Mouse (Mus musculus) spleen, postnatal 14 days (tissue): Measurements from ENCODE around the gene Doc2a.

ENCODE experiments used
- DNase-seq, 2 experiments: peaks; one replicate each; pipeline ENCODE4 v3.0.0; 2021 to 2022; ENCODE audit warnings: low spot score in 2 of 2

Doc2a gene

DNA sequence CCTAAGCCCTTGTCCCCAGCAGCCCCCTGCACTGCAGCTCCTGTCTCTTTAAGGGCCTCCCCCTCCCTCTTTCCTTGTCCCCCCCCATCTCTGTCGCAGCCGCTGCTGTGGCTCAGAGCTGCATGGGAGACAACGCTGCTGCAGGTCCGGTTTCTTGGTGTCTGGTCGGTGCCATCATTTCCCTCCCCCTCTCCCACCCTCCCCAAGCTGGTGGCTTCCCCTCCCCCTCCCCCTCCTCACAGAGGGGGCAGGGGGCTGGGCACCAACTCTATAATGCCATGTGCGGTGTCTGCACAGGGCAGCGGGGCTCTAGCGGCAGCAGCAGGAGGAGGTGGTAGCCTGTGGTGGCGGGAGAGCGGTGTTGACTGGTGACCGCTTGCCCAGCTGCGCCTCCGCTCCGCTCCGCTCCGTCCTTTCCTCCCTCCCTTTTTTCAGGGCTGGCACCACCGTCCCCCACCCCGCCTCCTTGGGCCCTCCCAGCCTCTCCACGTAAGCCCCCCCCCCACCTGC, 24.0 kb upstream of the Doc2a start:
- no peak for DNase-seq

DNA sequence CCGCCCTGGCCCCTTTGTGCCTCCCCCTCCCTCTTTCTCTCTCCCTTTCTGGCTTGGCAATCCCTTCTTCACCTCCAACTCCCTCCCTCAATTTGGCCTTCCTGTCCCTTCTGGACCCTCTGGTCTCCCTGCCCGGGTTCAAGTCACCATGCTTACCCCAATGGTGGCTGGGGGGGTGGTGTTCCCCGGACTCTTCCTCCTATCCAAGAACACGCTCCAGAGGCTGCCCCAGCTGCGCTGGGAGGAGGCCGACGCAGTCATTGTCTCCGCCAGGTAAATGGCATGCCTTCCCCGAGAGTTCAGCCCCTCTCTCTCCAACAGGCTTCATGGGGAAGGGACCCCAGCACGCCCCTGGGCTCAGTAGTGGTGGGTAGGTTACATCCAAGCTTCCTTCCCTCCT, 23.3 kb upstream of the Doc2a start:
- no peak for DNase-seq

DNA sequence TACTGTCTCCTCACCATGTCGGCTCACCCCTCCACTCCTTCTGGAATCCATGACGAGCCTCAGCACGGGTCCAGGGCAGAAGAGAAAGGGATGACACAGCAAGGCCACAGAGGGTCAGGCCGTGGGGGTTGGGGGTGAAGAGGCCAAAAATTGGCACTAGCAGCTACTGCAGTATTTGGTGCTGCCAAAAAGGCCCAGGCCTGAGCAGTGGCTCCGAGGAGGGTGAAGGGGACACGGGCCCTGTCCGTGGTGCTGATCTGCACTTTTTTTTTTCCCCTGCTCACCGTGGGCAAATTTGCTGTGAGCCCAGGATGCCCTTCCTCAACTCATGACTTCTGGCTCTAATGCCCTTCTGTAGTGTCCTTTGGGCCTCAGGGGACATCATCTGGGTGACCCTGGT, 21.8 kb upstream of the Doc2a start:
- no peak for DNase-seq

DNA sequence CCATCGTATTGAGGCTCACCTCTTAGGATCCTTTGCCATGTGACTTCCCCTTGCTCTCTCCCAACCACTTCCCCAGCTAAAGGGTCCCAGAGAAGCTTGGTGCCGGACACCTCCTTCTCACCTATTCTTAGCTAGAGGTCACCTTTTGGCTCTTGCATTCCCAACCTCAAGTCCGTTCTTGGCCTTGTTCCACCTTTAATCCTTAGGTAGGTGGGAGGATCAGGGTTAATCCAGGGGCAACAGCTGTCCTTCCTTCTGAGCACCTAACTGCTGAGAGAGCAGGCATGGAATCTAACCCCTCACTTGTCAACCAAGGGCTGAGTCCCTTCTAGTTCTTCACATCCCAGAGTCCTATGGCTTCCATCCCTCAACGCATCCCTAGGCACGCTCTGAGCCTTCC, 21.3 kb upstream of the Doc2a start:
- no peak for DNase-seq

DNA sequence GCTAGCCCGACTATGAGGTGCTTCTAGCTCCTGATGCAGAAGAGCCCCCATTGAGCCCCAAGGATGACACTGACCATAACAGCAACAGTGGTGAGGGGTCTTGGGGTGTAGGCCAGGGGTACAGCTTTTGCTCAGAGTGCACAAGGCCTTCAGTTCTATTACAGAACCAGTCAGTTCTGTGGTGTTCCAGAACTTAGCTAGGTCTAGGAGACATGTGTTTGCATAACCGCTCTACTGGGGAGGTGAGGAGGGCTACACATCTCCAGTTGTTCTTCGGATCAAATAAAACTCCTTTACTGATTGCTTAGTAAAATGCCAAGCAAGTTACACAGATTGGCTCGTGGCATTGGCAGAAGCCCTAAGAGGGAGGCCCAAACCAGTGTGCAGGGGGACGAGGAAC, 15.7 kb upstream of the Doc2a start, which contains the start of gene 4930451I11Rik:
4930451I11Rik (minus strand) TSS at position 101 of the 400 bp plus-strand sequence.
- DNase-seq: no peak

DNA sequence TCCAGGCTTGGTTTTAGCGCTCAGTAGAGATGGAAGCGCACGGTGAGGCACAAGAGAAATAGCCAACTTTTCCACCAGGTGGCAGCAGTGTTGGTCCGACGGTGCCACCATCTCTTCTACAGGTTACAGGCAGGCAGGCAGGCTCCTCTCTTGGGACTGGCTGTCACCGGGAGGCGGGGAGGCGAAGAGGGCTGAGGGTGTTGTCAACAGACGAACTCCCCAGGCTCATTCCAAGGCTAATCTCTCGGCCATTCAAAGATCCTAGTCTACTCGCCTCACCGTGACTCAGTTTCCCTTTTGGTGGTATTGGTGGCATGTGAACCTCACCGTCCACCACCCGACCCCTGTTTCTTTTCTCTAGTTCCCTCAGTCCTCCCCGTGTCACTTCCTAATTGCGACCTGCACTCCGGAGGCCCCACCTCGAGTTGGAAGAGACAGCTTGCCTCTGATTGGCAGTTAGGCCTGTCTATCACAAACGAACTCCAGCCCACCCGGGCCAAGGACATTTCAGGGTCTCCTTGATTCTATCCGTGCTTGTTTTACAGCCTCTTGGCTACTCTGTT, 15.1 kb upstream of the Doc2a start:
- DNase-seq: peak; percentile 47 to 74

DNA sequence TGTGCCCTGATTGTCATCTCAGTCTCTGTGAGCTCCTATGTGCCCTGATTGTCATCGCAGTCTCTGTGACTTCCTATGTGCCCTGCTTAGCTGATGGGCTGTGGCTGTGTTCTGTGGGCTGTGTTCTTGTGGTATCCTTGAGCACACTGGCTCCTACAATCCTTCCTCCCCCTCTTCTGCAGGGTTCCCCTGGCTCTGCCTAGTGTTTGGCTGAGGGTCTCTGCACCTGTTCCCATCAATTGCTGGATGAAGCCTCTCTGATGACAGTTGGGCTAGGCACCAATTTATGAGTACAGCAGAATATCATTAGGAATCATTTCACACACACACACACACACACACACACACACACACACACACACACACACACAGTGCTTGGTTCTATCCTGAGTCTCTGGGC, 13.9 kb upstream of the Doc2a start:
- no peak for DNase-seq

DNA sequence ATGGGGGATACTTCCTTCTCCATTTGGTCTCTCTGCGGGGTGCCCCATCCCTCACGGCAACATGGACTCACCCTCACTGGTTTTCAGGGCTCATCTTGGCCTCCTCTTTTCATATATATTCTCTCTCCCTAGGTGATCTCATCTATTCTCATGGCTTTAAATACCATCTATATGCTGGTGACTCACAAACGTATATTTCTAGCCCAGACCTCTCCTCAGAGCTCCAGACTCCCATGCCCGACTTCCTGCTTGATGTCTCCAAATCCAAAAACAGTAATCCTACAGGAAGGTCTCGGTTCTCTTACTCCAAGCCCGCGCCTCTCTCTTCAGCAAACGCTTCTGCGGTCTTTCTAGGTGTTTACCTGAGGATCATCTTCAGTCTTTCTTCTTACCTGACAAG, 3.9 kb upstream of the Doc2a start:
- no peak for DNase-seq

DNA sequence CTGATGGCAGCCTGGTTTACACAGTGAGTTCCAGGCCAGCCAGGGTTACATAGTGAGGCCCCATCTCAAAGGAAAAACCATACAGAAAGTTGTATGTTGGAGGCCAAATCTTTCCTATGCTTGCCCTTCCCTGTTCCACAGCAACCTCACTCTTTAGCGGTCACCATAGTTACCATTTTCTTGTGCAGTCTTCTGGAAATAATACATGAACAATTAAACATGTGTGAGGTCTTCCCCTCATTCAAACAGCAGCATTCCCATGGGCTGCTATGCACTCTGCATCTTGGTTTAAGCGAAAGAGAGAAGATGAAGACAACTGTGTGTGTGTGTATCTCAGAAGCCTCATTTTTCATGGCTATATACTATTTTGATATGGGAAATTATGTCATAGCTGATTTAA, 1.7 kb upstream of the Doc2a start:
- DNase-seq: no peak

DNA sequence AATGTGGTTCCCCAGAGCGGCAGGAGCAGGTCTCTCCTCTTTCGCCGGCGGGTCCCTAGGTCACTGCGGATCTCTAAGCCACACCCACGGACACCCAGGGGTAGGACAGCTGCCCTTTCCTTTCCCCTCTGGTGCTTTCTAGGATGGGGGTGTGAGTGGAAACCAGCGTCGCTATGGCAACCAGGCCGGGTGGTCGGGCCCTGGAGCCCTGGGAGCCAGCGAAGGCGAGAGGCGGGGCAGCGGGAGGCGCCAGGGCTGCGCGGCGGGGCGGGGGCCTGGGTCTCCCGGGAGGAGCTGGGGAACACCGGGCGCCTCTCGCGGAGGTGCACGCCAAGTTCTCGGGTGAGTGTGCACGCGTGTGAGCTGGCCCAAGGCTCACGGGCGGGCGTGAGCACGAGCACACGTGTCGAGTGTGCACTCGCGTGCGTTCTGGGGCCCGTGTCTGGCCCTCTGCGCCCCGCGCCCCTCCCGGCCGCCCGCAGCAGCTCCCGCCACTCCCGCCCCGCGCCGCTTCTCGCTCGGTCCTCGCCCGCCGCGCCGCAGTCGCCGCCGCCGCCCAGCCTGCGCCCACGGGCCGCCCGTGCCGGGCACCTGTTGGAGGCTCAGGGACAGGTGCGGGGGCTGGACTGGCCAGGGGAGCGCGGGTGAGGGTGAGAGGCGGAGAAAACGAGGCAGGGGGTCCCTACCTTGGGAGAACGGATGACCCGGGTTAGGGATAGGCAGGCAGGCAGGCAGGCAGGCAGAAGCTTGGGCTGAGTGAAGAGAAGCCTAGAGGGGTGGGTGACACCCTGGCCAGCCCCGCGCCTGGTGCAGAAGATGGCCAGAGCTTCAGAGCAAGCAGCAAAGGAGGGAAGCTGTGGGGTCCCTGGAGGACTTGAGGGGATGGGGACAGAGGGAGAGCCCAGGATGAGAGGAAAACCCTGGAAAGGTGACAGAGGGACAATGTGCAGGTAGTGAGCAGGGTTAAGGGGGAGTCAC, 494 bp downstream of the Doc2a start:
- no peak for DNase-seq

DNA sequence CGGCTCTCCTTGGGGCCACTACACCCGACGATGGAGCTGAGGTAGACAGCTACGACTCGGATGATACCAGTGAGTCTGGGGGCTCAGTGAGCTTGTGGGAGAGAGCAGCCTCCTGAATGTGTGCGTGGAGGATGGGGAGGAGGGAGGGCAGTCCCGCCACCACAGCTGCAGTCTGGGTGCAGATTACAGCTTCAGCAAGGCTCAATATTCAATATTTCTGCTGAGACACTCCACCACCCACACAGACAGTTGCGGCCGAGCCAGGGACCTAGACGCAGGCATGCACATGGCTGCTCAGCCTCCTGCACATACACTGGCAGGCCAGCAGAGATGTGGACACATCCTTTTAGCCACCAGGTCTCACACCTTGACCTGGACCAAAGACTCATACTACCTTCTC, 1.6 kb downstream of the Doc2a start:
- DNase-seq: no peak

DNA sequence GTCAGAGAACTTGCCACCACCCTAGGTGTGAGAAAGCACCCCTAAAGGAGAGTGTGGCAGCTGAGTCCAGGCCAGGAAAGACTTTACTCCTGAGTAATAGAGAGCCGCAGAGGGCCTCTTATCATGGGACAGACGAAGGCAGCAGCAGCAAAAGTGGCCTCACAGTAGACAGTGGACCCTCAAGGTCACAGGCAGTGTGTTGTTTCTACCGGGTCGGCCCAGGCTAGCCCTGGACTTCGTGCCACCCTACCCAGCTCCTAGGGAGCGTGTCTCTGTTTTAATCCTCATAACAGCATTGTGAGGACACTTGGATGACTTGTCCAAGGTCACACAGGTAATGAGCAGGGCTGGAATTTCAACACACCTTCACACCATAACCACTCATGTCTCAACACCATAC, 2.9 kb downstream of the Doc2a start:
- DNase-seq: no peak

DNA sequence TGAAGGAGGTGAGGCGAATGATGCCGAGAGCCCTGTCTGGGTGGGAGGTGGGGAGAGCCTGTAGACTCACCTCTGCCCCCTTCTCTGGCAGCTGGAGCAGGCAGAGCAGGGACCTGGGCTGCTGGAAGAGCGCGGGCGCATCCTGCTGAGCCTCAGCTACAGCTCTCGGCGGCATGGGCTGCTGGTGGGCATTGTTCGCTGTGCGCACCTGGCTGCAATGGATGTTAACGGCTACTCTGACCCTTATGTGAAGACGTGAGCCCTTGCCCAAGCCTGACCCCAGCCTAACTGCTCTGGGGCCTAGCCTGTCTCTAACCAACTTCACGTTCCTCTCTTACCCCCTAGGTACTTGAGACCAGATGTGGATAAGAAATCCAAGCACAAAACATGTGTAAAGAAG, 4.0 kb downstream of the Doc2a start:
- no peak for DNase-seq

DNA sequence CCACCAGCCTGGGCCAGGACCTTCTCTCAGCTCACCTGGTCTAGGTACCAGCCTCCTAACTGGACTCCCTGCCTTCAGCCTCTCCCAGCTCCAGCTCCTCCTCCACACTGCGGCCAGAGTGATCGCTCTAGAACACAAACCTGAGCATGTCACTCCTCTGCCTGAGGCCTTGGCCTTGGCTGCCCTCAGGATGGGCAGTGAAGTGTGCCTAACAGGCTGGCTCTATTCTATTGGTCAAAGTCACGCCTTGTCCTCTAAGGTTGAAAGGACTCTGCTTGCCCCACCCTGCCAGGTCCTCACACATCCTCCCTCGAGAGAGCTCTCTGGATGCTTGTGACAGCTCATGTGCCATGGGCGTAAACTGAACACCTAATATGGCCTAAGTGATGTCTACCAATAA, 6.2 kb downstream of the Doc2a start:
- no peak for DNase-seq

DNA sequence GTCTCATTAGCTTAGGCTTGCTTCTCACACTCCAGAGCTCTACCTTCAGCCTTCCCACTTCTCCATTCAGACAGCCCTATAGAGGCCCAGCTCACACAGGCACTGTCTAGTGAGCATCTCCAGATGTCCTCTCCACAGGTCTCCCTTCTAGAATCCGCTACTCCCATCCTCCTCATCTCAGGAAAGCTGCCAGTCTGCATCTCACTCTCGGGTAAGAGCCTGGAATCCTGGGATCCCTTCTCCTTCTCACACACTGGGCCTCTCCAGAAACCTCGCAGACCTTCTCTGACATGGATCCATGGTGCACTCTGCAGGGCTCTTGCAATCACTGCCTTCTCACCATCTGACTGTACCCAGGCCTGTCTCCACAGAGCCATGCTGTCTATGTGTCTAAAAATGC, 8.4 kb downstream of the Doc2a start:
- no peak for DNase-seq

DNA sequence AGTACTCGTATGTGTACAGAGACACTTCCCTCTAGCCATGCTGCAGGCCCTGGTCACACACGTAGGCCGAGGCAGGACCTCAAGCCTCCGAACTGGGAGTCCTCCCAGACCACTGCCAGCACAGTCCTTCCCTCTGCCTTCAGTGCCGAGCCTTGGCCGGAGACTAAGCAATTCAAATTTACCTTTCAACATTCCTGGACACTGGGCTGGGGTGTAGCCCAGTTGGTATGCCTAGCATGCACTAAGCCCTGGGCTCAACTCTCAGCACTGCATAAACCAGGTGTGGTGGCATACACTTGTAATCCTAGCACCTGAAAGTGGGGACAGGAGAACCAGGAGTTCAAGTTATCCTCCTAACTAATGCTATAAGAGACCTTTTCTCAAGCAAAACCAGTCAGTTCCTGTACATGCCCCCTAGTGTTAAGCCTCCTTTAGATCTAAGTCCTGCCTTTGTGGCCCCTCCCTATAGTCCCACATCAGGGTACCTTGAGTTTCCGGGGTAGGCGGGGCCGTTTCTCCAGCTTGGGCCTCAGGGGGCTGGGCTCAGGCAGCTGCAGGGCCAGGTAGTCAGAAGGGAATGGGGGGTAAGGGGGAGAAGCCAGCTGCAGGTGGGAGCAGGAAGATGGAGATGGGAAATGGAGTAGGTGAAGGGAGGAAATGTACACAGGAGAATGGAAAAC, 9.7 kb downstream of the Doc2a start:
- DNase-seq: no peak

DNA sequence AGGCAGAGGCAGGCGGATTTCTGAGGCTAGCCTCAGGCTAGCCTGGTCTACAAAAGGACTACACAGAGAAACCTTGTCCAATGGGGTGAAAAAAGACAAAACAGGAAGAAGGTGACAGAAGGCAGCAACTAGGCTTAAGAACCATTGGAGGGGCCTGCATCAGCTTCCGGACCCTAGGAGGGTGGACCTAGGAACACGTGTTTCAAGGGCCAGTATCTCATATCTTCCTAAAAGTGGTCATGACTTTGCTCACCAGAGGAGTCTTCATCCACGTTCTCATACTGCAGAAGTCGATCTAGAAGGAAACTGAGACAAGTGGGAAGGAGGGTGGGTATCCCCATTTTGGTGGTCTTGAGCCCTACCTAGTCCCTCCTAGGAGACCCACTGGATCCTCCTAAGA, 13.8 kb downstream of the Doc2a start:
- DNase-seq: no peak

DNA sequence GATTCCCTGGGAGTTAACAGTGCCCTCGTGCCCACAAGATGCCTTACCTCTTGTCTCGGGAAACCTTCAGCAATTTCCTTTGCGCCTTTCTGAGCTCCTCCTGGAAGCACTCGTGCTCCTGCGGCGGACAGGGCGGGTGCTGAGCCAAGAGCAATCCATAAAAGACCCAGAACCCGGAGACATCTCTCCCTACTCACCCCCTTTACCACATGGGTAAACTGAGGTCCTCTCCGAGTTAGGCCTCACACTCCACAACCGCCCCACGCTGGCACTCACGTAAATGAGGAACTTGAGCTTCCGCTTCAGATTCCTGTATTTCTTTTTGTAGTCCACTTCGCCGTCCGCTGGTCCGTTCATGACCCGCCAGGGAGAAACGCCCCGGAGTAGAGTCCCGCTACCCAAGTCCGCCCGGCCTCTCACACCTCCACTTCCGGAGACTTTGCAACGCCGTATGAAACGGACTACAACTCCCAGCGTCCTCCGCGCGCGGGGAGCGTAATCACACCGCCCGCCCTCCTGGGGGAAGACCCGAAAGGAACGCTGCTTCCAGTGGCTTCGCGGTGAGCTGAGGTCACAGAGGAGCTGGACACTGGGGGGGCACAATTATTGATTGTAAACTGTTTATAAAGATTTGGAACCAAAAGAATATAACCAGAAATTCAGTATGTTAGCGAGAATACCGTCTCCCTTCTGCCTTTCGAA, 14.4 kb downstream of the Doc2a start, which contains the start of gene Hirip3:
Hirip3 (plus strand) TSS at position 544 of the 702 bp plus-strand sequence.
- peak; percentile 89 to 94 for DNase-seq

DNA sequence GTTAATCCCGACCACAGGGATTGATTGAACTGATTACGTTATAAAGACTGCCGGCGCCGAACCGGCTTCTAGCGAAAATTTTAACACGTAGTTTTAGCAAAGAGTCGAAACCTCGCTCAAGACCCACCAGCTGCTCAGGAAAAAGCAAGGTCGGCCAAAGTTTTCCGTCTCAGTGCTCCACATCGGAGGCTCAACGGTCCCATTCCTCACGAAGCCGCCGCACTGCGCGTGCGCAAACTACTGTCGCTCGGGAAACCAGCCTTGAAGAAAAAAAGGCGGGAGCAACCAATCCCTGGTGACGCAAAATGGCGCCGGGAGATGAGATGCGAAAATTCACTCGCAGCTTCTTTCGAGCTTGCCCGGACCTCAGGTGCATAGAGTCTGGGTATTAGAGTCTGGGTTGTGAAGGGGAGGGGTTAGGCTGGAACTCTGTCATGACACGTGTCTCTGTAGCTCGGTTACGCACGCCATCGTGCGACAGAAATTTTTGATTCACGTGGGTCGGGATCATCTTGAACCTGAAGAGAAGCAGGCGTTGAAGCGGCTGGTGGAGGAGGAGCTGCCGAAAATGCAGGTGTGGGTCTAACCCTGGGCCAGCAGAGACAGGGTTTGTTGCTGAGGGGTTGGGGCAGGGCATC, 15.1 kb downstream of the Doc2a start, which contains the start of gene Ino80e:
Ino80e (minus strand) TSS at position 231 of the 638 bp plus-strand sequence.
- peak; percentile 83 to 89 for DNase-seq

DNA sequence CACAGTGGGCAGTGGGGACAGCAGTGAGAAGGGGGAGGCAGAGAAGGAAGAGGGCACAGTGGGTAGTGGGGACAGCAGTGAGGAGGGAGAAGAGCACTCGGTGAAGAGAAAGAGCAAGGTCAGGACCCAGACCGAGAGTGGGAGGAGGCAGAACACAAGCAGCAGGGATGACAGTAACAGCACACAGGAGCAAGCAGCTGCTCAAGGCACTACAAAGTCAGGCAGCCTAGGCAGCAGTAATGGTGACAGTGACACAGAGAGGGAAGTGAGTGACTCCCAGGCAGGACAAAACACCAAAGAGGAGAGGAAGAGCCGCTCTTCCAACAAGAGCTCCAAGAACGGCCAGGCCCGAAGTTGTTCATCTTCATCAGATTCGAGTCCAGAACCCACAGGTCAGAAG, 16.6 kb downstream of the Doc2a start:
- no peak for DNase-seq

DNA sequence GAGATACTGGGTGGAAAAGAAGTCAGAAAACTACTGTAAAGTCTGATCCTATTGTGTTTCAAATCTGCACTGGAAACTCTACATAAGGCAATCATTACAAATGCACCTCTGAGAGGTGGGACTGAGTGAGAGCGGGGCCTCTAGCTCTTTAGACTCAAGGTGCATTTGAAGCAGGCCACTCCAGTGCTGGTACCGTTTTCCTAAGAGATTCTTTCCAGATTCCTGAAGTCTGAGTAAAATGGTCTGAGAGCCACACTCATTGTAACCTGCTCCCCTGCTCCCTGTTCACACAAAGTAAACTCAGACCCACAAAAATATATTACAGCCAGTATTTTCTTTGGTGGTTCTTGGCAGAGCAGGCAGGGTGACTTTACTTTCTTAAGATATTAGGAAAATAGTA, 20.3 kb downstream of the Doc2a start:
- DNase-seq: no peak
